Mouse (Mus musculus) brown adipose tissue, adult 24 weeks (tissue): ENCODE results near the gene Slc29a3. TPM values are rescaled to one million over a fixed set of nuclear protein-coding genes. Genes with fewer than 3 reads are reported as not detected.
"Not testable (repeated sequence)": the region's sequence is repeated elsewhere in the genome, so short reads cannot be mapped to it uniquely, and the experiment has no call there.

Experiments
- H3K27ac ChIP-seq: fragments of 200-500 bp; replicated peaks from 2 replicates; pipeline ENCODE4 v1.5.1; 2012; ENCODE audit warnings: low read depth, mild to moderate bottlenecking, low read length
- H3K4me1 ChIP-seq: fragments of 200-500 bp; 2 replicates; pipeline ENCODE4 v1.6.1; 2012; ENCODE audit warnings: low read length, mixed read lengths; ENCODE audit not compliant: control insufficient read depth, insufficient read depth, insufficient read length
- H3K4me3 ChIP-seq: fragments of 200-500 bp; 2 replicates; pipeline ENCODE4 v1.5.1; 2012; ENCODE audit warnings: low read depth, mild to moderate bottlenecking, low read length, moderate library complexity; ENCODE audit not compliant: insufficient read depth
- polyA plus RNA-seq: library from polyadenylated mRNA; stranded (reverse); fragments of >200 nt; gene quantifications from 2 replicates; pipeline ENCODE4 v1.2.4, GENCODE M21; 2012; ENCODE audit not compliant: missing spikeins, insufficient read depth, insufficient read length

Gene Slc29a3
- polyA plus RNA-seq, 1 experiment, result 5.4 TPM

GRCm38 (mm10) chr10:60723345-60723744 is 29.2 kb downstream of the Slc29a3 start:
- Histone ChIP-seq H3K4me3 (no peak overlapping the region), H3K27ac (no peak overlapping the region), H3K4me1 (peaks cover 2% of the 10 kb centered on the region; the same call in 1 of the 2 replicates)

GRCm38 (mm10) chr10:60721640-60722039 is 31.0 kb downstream of the Slc29a3 start:
- Histone ChIP-seq H3K27ac (no peak overlapping the region), H3K4me3 (no peak overlapping the region), H3K4me1 (no peaks in the 10 kb centered on the region)

- Histone ChIP-seq H3K27ac (no peak overlapping the region), H3K4me3 (no peak overlapping the region), H3K4me1 (no peaks in the 10 kb centered on the region)
These were observed 32.1 kb downstream of the Slc29a3 start for GRCm38 (mm10) chr10:60720461-60720860.

GRCm38 (mm10) chr10:60718491-60718890 is 34.1 kb downstream of the Slc29a3 start:
- Histone ChIP-seq H3K4me3 (no peak overlapping the region), H3K27ac (no peak overlapping the region), H3K4me1 (no peaks in the 10 kb centered on the region)

- Histone ChIP-seq H3K4me3 (no peak overlapping the region), H3K4me1 (no peaks in the 10 kb centered on the region), H3K27ac (no peak overlapping the region)
These were observed 36.1 kb downstream of the Slc29a3 start for GRCm38 (mm10) chr10:60716449-60716848.

- not testable (repeated sequence) for H3K4me1 ChIP-seq, H3K27ac ChIP-seq
These were observed 40.3 kb downstream of the Slc29a3 start for GRCm38 (mm10) chr10:60712299-60712698.

GRCm38 (mm10) chr10:60708837-60709236 is 43.8 kb downstream of the Slc29a3 start:
- H3K4me1 ChIP-seq, result no peaks in the 10 kb centered on the region
- H3K4me3 ChIP-seq, result no peak overlapping the region
- no peak overlapping the region for H3K27ac ChIP-seq

More at GRCm38 (mm10) chr10:60712299-60712698, 40.3 kb downstream of the Slc29a3 start:
- not testable (repeated sequence) for H3K4me3 ChIP-seq

GRCm38 (mm10) chr10:60706268-60706667 is 46.3 kb downstream of the Slc29a3 start:
- H3K4me3 ChIP-seq, result no peak overlapping the region
- H3K27ac ChIP-seq, result no peak overlapping the region
- no peaks in the 10 kb centered on the region for H3K4me1 ChIP-seq

- H3K4me3 ChIP-seq, result no peak overlapping the region
- H3K4me1 ChIP-seq, result no peaks in the 10 kb centered on the region
- H3K27ac ChIP-seq, result no peak overlapping the region
These were observed 47.5 kb downstream of the Slc29a3 start for GRCm38 (mm10) chr10:60705134-60705533.

- Histone ChIP-seq H3K27ac (no peak overlapping the region), H3K4me3 (no peak overlapping the region), H3K4me1 (no peaks in the 10 kb centered on the region)
These were observed 54.8 kb downstream of the Slc29a3 start for GRCm38 (mm10) chr10:60697775-60698174.

GRCm38 (mm10) chr10:60696975-60697374 is 55.6 kb downstream of the Slc29a3 start:
- Histone ChIP-seq H3K4me3 (no peak overlapping the region), H3K27ac (no peak overlapping the region), H3K4me1 (no peaks in the 10 kb centered on the region)

- Histone ChIP-seq H3K4me3 (no peak within 1 kb of the TSS), H3K4me1 (no peaks in the 10 kb centered on the region), H3K27ac (no peak within 1 kb of the TSS)
These were observed 56.2 kb downstream of the Slc29a3 start, which contains the start of gene Cdh23 for GRCm38 (mm10) chr10:60696390-60696789. Gene Cdh23 (minus strand): TSS chr10:60696490.

GRCm38 (mm10) chr10:60691671-60692390 is 60.8 kb downstream of the Slc29a3 start:
- no peak overlapping the region for H3K4me3 ChIP-seq
- H3K4me1 ChIP-seq, result no peaks in the 10 kb centered on the region
- no peak overlapping the region for H3K27ac ChIP-seq

GRCm38 (mm10) chr10:60690960-60691359 is 61.6 kb downstream of the Slc29a3 start:
- no peak overlapping the region for H3K4me3 ChIP-seq
- H3K27ac ChIP-seq, result no peak overlapping the region
- H3K4me1 ChIP-seq, result no peaks in the 10 kb centered on the region

GRCm38 (mm10) chr10:60689396-60689795 is 63.2 kb downstream of the Slc29a3 start:
- Histone ChIP-seq H3K4me1 (no peaks in the 10 kb centered on the region), H3K4me3 (no peak overlapping the region), H3K27ac (no peak overlapping the region)
